Mouse (Mus musculus) left cerebral cortex, adult 9 months (tissue): ENCODE measurements at regions not wholly inside any gene's neighbourhood (a gene's known extent, or its start where the extent isn't known, plus 50 kb on each side); places are given as distances from the start of the nearest gene placed in this dataset.

Experiments
- DNase-seq, 2 experiments: peaks; one replicate each; pipeline ENCODE4 v3.0.0; 2022; ENCODE audit warnings: low spot score in 2 of 2

GRCm38 (mm10) chr14:102925769-102926443 is 56.5 kb downstream of the Kctd12 start:
- peak in 1 of 2 experiments; percentile 42 for DNase-seq

DNA sequence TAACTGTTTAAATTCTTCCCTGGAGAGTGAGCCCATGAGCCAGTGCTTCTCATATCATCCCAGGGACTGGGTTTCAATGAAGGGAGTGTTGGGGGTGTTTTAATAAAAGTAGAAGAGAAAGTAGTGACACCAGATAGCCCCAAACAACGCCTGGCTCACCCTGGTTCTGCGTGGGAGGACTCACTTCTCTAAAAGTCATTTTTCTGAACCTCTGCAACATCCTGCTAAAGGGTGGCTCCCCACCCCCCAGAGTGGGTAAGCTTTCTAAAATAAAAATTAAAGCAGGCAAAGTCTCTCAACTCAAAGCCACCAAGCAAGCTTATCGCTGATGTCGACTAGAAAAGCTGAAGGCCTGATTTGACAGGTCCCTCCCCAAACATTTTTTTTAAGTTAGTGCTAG is 57.8 kb downstream of the Kctd12 start:
- DNase-seq = no peak

DNA sequence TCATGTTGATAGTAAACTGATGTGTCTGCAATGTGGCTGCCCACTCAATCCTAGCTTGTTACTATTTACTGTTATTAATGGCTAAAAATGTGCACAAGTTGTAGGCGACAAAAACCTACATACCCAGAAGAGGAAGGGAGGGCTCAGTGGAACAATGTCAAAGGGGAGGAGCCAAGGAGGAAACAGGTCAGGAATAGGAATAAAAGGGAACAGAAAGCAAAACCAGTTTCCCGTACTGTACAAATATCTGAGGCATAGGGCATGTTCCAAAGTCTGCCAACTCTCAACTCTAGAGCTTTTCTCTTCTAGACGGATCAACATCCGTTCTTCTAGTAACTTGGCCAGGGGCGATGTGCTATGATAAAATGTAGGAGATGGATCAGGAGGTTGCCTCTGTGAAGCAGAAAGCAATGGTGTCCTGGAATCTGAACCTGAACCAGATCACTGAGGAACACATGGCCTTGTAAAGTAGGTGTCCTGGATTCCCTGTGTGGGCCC is 59.9 kb downstream of the Kctd12 start:
- no peak for DNase-seq

DNA sequence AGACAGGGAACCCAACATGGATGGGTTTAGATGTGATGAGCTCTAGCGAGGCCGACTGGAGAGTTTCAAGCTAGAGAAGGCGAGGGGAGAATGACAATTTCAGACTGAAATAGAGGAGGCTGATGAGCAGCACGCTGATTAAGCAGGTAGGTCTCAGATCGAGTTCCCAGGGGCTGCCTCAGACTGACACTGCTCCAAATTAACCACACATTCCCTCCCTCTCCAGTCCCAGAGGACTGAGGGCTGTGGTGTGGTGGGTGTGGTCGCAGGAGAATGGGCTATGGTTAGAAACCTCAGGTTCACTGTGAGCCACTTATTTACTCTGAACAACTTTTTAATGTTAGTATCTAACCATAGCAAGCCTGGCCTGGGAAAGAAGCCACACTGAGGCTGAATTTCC is 62.0 kb downstream of the Kctd12 start:
- DNase-seq = no peak

DNA sequence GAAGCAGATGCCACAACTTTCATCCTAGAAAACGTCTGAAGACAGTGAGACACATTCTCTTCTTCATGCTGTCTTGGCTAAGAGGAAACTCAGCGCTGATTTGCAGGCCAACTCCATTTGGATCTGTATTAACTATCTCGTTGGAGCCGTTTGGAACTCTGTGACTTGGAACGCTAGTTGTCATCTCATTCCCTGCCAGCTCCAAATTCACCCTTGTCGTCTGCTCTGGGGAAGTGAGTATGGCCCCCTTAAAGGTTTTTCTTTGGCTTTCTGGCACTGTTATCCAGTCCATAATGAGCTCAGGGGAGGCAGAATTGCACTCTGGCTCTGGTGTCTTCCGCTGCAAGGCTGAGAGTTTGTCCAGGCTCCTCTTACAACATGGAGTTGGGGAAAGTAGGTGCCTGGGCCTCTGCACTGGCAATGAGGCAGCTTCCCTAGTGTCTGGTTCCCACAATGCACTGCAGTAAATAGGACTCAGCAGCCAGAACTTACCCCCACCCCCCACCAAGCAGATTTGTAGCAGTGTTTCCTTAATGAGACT is 63.1 kb downstream of the Kctd12 start:
- no peak for DNase-seq

DNA sequence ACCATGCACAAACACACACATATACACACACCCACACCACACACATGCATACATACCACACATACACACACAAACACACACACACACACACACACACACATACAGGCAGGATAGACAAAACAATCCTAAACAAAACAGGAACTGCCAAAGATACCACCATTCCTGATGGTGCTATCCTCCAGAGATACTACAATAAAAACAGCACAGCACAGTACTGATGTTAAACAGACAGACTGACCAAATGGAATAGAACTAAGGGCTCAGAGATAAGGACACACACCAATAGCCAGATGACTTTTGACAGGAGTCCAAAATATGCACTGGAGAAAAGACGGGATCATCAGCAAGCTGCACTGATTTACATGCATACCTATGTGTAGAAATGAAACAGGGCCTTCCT is 64.5 kb downstream of the Kctd12 start:
- DNase-seq = no peak

GRCm38 (mm10) chr14:102915918-102916317 is 66.5 kb downstream of the Kctd12 start:
- DNase-seq = no peak

DNA sequence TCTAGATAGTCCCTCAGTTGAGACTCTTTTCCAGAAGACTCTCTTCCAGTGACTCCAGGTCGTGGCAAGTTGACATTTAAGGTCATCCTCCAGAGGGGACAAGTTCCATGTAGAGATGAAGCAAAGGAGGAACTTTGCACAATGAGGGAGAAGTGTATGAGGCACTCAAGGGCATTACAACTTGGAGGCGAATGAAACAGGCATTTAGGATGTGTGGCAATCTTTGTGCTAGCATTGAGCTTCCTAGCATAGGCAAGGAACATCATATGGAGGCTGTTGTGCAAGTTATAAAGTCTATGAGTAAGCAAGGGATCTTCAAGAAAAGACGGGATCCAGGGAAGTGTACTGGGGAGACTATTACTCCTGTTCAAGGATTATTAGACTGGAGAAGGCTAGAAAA is 70.9 kb downstream of the Kctd12 start:
- no peak for DNase-seq

DNA sequence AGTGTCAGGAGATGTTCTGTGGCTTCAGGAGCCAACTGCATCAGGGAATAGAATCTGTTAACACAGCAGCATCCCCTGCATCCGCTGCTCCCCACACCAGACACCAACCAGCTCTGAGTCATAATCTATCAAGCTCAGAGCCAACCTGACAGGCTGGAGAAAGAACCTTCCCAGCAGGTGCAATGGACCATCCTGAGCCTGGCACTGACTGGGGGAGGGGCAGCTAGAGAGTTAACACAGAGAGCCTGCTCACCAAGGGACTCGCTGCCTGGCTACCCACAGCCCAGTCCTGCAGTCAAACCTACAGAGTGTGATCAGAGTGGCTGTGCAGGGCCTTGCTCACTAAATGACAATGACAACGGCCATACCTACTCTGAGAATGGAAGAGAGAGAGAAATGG is 73.4 kb downstream of the Kctd12 start:
- no peak for DNase-seq

DNA sequence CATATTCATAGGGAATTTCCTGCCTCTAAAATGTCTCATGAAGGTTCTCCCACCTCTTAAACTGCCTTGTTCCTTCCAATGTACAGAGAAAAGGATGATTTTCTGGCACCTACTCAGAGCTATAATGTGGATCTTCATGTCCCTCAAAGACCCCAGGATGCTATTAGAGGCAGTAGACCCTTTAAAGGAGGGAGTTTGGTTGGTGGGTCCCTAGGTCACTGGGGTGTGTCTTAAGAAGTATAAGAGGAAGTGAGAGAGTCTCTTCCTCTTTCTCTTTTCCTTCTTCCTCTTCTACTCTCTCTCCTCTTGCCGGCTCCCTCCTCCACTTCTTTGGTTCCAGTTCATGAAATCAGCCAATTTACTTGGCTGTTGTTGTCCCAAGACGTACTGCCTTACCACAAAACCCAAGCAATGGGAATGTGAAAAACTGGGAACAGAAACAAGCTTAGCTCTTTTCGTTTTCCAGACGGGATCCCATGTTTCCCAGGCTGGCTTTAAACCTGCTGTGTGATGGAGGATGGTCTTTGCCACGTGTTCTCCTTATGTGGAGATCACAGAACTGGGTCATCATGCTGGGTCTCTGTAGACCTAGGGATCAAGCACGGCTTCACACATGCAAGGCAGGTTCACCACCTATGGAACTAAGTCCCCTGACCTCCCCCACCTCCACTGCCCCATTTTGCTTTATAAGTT is 74.9 kb downstream of the Kctd12 start:
- no peak for DNase-seq

DNA sequence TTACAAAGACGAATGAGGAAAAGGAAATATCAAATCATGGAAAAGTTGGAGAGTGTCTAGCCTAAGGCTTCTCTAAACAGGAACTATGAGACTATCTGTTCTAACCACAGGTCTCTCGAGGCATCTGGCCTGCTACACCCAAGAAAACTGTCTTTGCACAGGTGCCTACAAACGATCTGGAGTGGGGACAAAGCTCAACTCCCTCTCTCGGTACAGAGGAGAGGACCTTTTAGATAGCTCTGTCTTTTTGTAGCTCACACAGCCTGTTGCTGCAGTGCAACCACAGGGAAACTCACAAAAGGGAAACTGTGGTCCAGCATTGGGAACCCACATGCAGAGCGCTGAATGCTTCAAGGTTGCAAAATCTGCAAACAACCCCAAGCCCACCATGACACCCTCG is 75.6 kb downstream of the Kctd12 start:
- peak in 1 of 2 experiments; percentile 26 for DNase-seq

GRCm38 (mm10) chr14:102906286-102906685 is 76.2 kb downstream of the Kctd12 start:
- DNase-seq = no peak

DNA sequence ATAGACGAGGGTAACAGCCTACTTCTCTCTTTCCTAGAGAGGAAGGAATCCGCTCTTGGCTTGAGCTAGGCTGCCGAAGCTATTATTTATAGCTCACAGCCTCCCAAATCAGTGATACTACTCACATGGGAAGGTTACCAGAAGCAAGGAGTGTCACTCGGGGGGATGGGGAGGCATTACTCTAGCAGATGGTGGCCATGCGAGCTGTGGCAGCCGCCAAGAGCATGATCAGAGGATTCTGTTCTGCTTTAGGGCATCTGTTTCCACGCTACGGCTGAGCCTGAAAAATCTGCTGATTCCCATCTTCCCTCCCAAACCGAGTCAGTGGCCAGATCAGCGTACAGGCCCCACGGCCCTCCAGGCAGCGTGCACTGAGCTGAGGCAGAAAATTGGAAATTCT is 79.5 kb downstream of the Kctd12 start:
- peak; percentile 58 to 84 for DNase-seq

DNA sequence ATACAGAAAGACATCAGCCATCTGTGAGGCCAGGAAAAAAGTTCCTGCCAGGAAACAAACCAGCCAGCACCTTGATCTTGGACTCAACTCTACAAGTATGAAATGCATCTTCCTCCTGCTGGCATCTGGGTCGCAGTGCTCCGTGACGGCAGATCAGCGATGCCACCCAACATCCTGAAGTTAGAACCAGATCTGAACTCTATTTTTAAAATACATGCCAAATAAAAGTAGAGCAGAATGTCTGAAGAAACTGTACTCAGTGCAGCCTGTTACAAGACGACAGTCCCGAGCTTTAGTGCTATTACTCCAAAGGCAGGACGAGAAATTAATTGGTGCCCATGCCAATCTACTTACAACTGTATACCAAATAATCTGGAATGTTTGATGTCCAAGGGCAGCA is 80.2 kb downstream of the Kctd12 start:
- no peak for DNase-seq

DNA sequence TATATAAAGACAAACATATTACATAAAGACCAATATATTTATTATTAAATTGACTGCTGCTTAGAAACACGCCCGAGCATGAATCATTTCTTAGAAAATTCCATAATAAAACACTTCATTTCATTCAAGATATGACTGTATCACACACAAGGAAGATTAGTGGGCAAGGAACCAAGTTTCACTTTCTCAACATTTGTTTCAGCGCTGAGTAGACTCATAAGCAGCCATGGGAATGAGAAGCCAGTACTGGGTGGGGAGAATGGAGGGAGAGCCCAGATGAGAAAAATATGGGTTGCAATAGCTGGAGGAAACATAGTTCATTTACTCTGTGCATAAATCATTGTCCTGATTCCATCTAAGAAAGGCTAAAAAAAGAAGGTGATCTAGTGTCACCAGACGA is 84.0 kb downstream of the Kctd12 start:
- no peak for DNase-seq

GRCm38 (mm10) chr14:102897039-102897438 is 85.4 kb downstream of the Kctd12 start:
- no peak for DNase-seq

GRCm38 (mm10) chr14:102896527-102896926 is 85.9 kb downstream of the Kctd12 start:
- DNase-seq = no peak

DNA sequence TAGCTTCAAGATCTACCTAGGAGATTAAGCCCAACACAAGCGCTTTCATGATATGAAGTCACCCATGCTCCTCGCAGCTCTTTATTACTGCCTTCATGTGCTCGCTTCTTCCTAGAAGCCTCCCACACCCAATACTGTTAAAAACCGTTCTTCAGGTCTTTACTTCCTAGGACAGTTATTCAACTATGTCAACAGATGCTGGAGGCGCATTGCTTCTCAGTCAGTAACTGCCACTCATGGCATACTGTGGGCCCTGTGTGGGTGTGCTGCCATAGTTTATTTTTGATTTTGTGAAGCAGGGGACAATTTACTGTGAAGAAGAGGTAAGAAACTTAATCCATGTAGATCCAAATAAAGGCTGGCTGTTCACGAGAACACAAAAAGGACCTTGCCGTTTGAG is 89.2 kb downstream of the Kctd12 start:
- no peak for DNase-seq

DNA sequence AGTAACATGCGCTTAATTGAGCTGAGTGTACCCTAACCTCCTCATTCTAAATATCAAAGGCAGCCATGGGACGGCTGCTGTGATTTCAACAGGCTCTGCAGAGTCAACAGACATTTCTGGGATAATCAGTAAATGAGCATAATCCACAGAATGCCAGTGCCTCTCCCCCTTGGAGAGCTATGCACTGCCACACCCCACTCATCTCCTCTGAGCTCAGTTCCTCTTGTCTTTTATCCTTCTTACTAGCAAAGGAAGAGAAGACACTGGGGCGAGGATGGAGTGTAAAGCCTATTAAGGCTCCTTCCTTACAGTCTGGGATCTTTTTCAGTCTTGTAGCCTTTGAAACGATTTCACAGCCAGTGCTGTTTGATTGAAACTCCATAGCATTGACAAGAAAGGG is 90.9 kb downstream of the Kctd12 start:
- no peak for DNase-seq

GRCm38 (mm10) chr14:102885240-102885598 is 97.2 kb downstream of the Kctd12 start:
- DNase-seq = no peak

DNA sequence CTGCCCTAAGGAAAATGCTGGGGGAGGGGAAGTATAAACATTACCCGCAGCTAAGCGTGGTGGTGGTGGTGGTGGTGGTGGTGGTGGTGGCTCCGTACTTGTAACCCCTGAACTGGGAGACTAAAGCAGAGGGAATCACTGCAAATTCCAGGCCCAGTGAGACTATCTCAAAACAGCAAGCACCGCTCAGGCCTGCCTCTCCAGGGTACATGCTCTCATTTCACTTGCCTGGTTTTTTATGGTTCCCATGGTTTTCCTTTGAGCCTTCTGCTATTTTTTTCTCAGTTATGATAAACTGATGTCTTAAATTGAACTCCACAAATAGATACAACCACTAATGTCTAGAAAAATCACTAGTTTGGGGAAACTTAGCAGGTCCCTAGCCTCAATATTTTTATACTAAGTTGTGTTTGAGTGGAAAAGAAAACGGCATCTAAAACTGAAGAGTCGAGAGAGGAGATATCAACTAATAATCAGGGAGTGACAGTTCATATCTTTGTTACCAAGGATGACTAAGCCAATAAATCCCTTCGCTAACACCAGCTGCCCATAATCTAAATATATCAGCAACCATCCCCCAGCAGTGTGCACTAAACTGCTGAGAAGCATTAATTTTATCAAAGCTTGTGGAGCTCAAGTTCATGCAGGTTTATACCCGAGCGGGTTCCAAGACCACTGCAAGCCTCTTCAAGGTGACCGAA is 97.7 kb downstream of the Kctd12 start:
- no peak for DNase-seq

GRCm38 (mm10) chr14:102883344-102884122 is 98.9 kb downstream of the Kctd12 start:
- no peak for DNase-seq
